Mouse (Mus musculus): Measurements from ENCODE around the gene Mmrn2.
A peak's percentile ranks its signal among the peaks of the same experiment; 100 is the strongest.
"Not testable (repeated sequence)": the region's sequence is repeated elsewhere in the genome, so short reads cannot be mapped to it uniquely, and the experiment has no call there.

The Mmrn2 gene

GRCm38 (mm10) chr14:34362135-34362534 lies 13.1 kb upstream of the Mmrn2 start:
- no peak for DNase-seq (ENCODE audit: low spot score in 2 of 2)

- peak in 1 of 2 experiments; percentile 69 for DNase-seq (ENCODE audit: low spot score in 2 of 2)
Measured at GRCm38 (mm10) chr14:34362726-34363445, 12.4 kb upstream of the Mmrn2 start.

- peak in 1 of 2 experiments; percentile 44 for DNase-seq (ENCODE audit: low spot score in 2 of 2)
Measured at GRCm38 (mm10) chr14:34363490-34364253, 11.6 kb upstream of the Mmrn2 start.

- not testable (repeated sequence) for DNase-seq (ENCODE audit: low spot score in 2 of 2)
Measured at GRCm38 (mm10) chr14:34364254-34365146, 10.8 kb upstream of the Mmrn2 start.

GRCm38 (mm10) chr14:34365147-34365507 lies 10.1 kb upstream of the Mmrn2 start:
- no peak for DNase-seq (ENCODE audit: low spot score in 2 of 2)

GRCm38 (mm10) chr14:34370203-34370602 lies 5.1 kb upstream of the Mmrn2 start:
- no peak for DNase-seq (ENCODE audit: low spot score in 2 of 2)

- no peak for DNase-seq (ENCODE audit: low spot score in 2 of 2)
Measured at GRCm38 (mm10) chr14:34370921-34371320, 4.3 kb upstream of the Mmrn2 start.

- no peak for DNase-seq (ENCODE audit: low spot score in 2 of 2)
Measured at GRCm38 (mm10) chr14:34371763-34372162, 3.5 kb upstream of the Mmrn2 start.

GRCm38 (mm10) chr14:34372646-34373045 lies 2.6 kb upstream of the Mmrn2 start:
- peak in 1 of 2 experiments; percentile 55 for DNase-seq (ENCODE audit: low spot score in 2 of 2)

GRCm38 (mm10) chr14:34373581-34373980 lies 1.7 kb upstream of the Mmrn2 start:
- no peak for DNase-seq (ENCODE audit: low spot score in 2 of 2)

GRCm38 (mm10) chr14:34374577-34374976 lies 688 bp upstream of the Mmrn2 start, which contains the start of gene Sncg:
Sncg (minus strand) TSS chr14:34374789.
- no peak for DNase-seq (ENCODE audit: low spot score in 2 of 2)

- DNase-seq (ENCODE audit: low spot score in 2 of 2) = no peak
Measured at GRCm38 (mm10) chr14:34375941-34376340, 676 bp downstream of the Mmrn2 start.

- no peak for DNase-seq (ENCODE audit: low spot score in 2 of 2)
Measured at GRCm38 (mm10) chr14:34377121-34377520, 1.9 kb downstream of the Mmrn2 start.

- no peak for DNase-seq (ENCODE audit: low spot score in 2 of 2)
Measured at GRCm38 (mm10) chr14:34378560-34379331, 3.5 kb downstream of the Mmrn2 start.

GRCm38 (mm10) chr14:34382921-34383704 lies 7.8 kb downstream of the Mmrn2 start:
- no peak for DNase-seq (ENCODE audit: low spot score in 2 of 2)

GRCm38 (mm10) chr14:34393295-34393694 lies 18.0 kb downstream of the Mmrn2 start:
- DNase-seq (ENCODE audit: low spot score in 2 of 2) = no peak

- no peak for DNase-seq (ENCODE audit: low spot score in 2 of 2)
Measured at GRCm38 (mm10) chr14:34397871-34398270, 22.6 kb downstream of the Mmrn2 start.

- no peak for DNase-seq (ENCODE audit: low spot score in 2 of 2)
Measured at GRCm38 (mm10) chr14:34398901-34399300, 23.6 kb downstream of the Mmrn2 start.

GRCm38 (mm10) chr14:34399301-34399700 lies 24.0 kb downstream of the Mmrn2 start:
- no peak for DNase-seq (ENCODE audit: low spot score in 2 of 2)

GRCm38 (mm10) chr14:34400021-34400420 lies 24.8 kb downstream of the Mmrn2 start:
- no peak for DNase-seq (ENCODE audit: low spot score in 2 of 2)

Measured in left cerebral cortex, adult 9 months (tissue).